Mouse (Mus musculus): ENCODE results near the gene Sytl3.

DNA sequence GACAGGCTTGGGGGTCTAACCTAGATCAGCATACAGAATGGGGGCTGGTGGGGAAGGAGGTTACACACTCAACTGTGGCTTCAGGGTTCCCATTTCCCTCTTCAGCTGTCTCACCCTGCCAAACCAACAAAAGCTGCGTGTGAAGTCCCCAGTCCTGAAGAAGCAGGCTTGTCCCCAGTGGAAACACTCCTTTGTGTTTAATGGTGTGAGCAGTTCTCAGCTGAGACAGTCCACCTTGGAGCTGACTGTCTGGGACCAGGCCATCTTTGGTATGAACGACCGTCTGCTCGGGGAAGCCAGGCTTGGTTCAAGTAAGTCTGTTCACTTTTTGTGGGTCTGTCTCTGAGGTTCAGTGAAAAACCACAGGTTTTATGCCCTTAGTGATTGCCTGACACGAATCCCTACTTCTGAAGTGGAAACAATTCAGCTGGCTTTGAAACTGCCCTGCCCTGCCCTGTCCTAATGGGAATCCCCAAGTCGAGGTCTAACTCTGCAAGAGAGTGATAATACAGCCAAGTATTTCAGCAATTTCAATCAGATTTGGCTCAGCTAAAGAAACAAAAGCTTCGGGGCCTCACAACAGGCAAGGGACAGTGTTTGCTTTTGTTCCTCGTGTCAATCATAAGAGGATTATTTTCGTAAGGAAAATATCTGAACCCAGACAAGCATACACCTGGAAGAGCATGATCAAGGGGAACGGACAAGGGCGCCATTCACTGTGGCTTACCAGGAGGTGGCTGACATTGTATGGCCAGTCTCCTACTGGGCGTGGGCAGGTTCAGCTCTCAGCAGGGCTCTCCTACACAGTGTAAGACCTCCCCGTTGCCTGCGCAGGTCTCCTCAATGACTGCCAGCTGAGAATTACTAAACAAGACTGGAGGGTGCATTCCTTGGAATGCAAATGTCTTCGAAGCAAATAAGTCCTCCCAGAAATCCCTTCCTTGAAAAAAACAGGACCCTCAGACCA, 77.7 kb downstream of the Sytl3 start:
- no peak for TF ChIP-seq CTCF (IDR thresholded peaks at IDR 0.05; ENCODE audit: low read depth, low read length)
- no peak for TF ChIP-seq POLR2A (IDR thresholded peaks at IDR 0.05; ENCODE audit: insufficient read depth, low read length)

All from ES-Bruce4 (cell line).